Mouse (Mus musculus): ENCODE measurements around the gene Gtpbp10. TPM values are rescaled to one million over a fixed set of nuclear protein-coding genes. Genes with fewer than 3 reads are reported as not detected.

Gtpbp10 gene
- total and polyA plus RNA-seq, 3 experiments = not detected

- in situ Hi-C loops (cut with MboI; ENCODE audit: low pct_ligation_motif_present, low pct_unique_long_range_greater_than_20kb, low sequenced_read_pairs) (loop anchor here (10.0 to 25.0 kb wide), 2 partner anchors 134 to 231 kb away; no protein-coding TSS in a partner anchor), dilution Hi-C loops (cut with MboI; ENCODE audit: extremely low pct_ligation_motif_present, extremely low pct_unique_long_range_greater_than_20kb, low sequenced_read_pairs) (no loop called here)
- Histone ChIP-seq H3K4me1 (ENCODE audit: control insufficient read depth in 1 of 2, insufficient read depth in 2 of 2) (no peaks in the 10 kb centered on the region; a peak in 1 of 4 replicates), H3K79me2 (replicated peaks; ENCODE audit: control insufficient read depth, extremely low read depth, insufficient read depth, poor library complexity, severe bottlenecking) (no peaks in the 10 kb centered on the region; the same call in 1 of the 2 replicates), H3K27me3 (replicated peaks) (no peaks in the 10 kb centered on the region), H3K9me3 (replicated peaks; ENCODE audit: low read length) (no peaks in the 10 kb centered on the region), H3K27ac (ENCODE audit: insufficient read depth, low read depth) (no peak overlapping the region), H3K9ac (ENCODE audit: insufficient read depth, low read depth) (no peak overlapping the region), H3K4me2 (ENCODE audit: insufficient read depth, low read depth, poor library complexity, severe bottlenecking) (no peak overlapping the region), H3K36me3 (replicated peaks in 1 of 2; ENCODE audit: control insufficient read depth in 1 of 2, insufficient read depth in 1 of 2, low read length in 1 of 2) (peaks cover 27 to 37% of the 10 kb centered on the region in 2 experiments), H3K4me3 (replicated peaks in 1 of 3; ENCODE audit: low read depth in 2 of 3, low read length in 2 of 3, poor library complexity in 1 of 3) (no peak overlapping the region)
- TF ChIP-seq USF1 (IDR thresholded peaks at IDR 0.05; ENCODE audit: low read depth, low read length) (no peak), POLR2A (IDR thresholded peaks at IDR 0.05; ENCODE audit: low read depth, low read length) (no peak), ELF1 (IDR thresholded peaks at IDR 0.05; ENCODE audit: low read depth, low read length) (no peak), MYC (IDR thresholded peaks at IDR 0.05; ENCODE audit: low read depth, low read length) (no peak), TCF12 (IDR thresholded peaks at IDR 0.05; ENCODE audit: low read depth, low read length) (no peak), MEF2A (IDR thresholded peaks at IDR 0.05; ENCODE audit: borderline replicate concordance, low read depth, low read length) (no peak), ZKSCAN1 (IDR thresholded peaks at IDR 0.05; ENCODE audit: borderline replicate concordance, low read depth, low read length) (no peak), JUN (IDR thresholded peaks at IDR 0.05; ENCODE audit: insufficient read depth, low read depth, low read length) (no peak), GABPA (IDR thresholded peaks at IDR 0.05; ENCODE audit: insufficient replicate concordance, low read depth, low read length) (no peak), CHD2 (IDR thresholded peaks at IDR 0.05; ENCODE audit: low read length) (no peak), USF2 (conservative IDR thresholded peaks at IDR 0.05; ENCODE audit: low read depth, low read length) (no peak), KAT2A (IDR thresholded peaks at IDR 0.05; ENCODE audit: insufficient replicate concordance, low read length) (no peak), BHLHE40 (IDR thresholded peaks at IDR 0.05; ENCODE audit: low read depth, low read length) (no peak)
- no peak for DNase-seq (ENCODE audit: extremely low read depth)
Measured at GRCm38 (mm10) chr5:5503381-5503780, 56.0 kb downstream of the Gtpbp10 start.

GRCm38 (mm10) chr5:5501583-5501982 is 57.8 kb downstream of the Gtpbp10 start:
- no peak for TF ChIP-seq ZNF384 (IDR thresholded peaks at IDR 0.05; ENCODE audit: low read depth, low read length)
- Histone ChIP-seq H3K4me1 (ENCODE audit: control insufficient read depth in 1 of 2, insufficient read depth in 2 of 2) (no peaks in the 10 kb centered on the region; a peak in 1 of 4 replicates), H3K9ac (ENCODE audit: insufficient read depth, low read depth) (no peak overlapping the region), H3K27me3 (replicated peaks) (no peaks in the 10 kb centered on the region), H3K36me3 (replicated peaks in 1 of 2; ENCODE audit: control insufficient read depth in 1 of 2, insufficient read depth in 1 of 2, low read length in 1 of 2) (peaks cover 9 to 19% of the 10 kb centered on the region in 2 experiments), H3K4me3 (replicated peaks in 1 of 3; ENCODE audit: low read depth in 2 of 3, low read length in 2 of 3, poor library complexity in 1 of 3) (no peak overlapping the region), H3K9me3 (replicated peaks; ENCODE audit: low read length) (no peaks in the 10 kb centered on the region), H3K4me2 (ENCODE audit: insufficient read depth, low read depth, poor library complexity, severe bottlenecking) (no peak overlapping the region), H3K79me2 (replicated peaks; ENCODE audit: control insufficient read depth, extremely low read depth, insufficient read depth, poor library complexity, severe bottlenecking) (no peaks in the 10 kb centered on the region), H3K27ac (ENCODE audit: insufficient read depth, low read depth) (no peak overlapping the region)
- dilution Hi-C loops (cut with MboI; ENCODE audit: extremely low pct_ligation_motif_present, extremely low pct_unique_long_range_greater_than_20kb, low sequenced_read_pairs) = no loop called here
- in situ Hi-C loops (cut with MboI; ENCODE audit: low pct_ligation_motif_present, low pct_unique_long_range_greater_than_20kb, low sequenced_read_pairs) = loop anchor here (10.0 to 25.0 kb wide), 2 partner anchors 136 to 233 kb away; no protein-coding TSS in a partner anchor
- DNase-seq (ENCODE audit: extremely low read depth) = no peak
